Mouse (Mus musculus) layer of hippocampus, postnatal 25 days (tissue): ENCODE results near the gene Itih5. TPM values are rescaled to one million over a fixed set of nuclear protein-coding genes. Genes with fewer than 3 reads are reported as not detected.

Experiments used
- DNase-seq, 2 experiments: peaks; one replicate each; pipeline ENCODE4 v3.0.0; 2022; ENCODE audit warnings: mixed read lengths in 2 of 2, low spot score in 1 of 2; ENCODE audit errors: extremely low spot score in 1 of 2
- total RNA-seq, 2 experiments: library from RNA; stranded (reverse); gene quantifications; 2 replicates each; pipeline ENCODE4 v1.2.3; 2021

Gene Itih5
- total RNA-seq, 2 experiments from 2014 or later: 14.4 to 15.8 TPM

DNA sequence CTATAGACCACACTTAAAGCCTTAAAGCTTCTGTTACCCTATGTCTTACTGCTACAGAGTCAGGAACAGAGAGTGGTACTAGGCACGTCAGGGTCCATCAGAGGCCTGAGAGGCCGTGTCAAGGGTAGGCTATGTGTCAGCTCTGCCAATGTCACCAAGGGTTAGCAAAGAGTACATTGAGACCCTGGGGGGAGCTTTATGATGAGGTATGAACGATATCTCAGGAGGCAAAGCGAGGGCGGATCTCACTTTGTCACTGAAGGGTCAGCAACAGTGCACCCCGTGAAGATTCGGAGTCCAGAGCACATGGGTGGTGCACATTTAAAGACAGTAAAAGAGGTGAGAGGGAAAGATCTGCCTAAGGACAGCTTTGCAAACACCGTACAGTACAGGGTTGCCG, 148.6 kb downstream of the Itih5 start:
- no peak for DNase-seq

DNA sequence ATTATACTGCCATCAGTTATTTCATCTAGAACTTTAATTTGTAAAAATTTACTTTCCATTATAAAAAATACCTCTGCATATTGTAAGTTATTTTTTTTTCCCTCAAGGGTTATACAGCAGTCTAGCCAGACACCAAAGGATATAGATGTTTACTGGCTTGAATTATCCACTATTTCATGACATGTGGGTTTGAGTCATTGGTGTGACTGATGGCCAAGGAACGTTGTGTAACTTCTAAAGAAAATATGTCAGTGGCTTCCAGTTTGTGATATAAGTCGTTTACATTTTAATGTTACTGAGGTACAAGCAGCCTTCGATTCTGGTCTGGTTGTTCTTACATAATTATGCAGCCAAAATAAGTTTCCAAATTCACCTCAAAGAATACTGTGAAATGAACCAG, 151.5 kb downstream of the Itih5 start:
- DNase-seq: no peak

Other genes with a start within 250 kb of the Itih5 start
- gene Taf3, start 105.0 kb upstream of the Itih5 start, total RNA-seq: 10 to 100 TPM; 12.9 to 13.9 TPM
- 100 to 1,000 TPM; 261 to 293 TPM for gene Atp5c1, start 73.1 kb upstream of the Itih5 start, total RNA-seq
- 10 to 100 TPM; 12.5 to 13.6 TPM for gene Kin, start 73.0 kb upstream of the Itih5 start, total RNA-seq
- gene Itih2, start 22.2 kb upstream of the Itih5 start, total RNA-seq: 1 to 10 TPM; 1.6 to 2.1 TPM
- gene Sfmbt2, start 216.9 kb downstream of the Itih5 start, total RNA-seq: 1 to 10 TPM; 3.1 to 5.2 TPM